Mouse (Mus musculus) CH12.LX (cell line): ENCODE results near the gene Map4k3. TPM values are rescaled to one million over a fixed set of nuclear protein-coding genes. Genes with fewer than 3 reads are reported as not detected.

Source experiments
- DNase-seq: peaks from one replicate; pipeline ENCODE4 v3.0.0-alpha.2; 2013; ENCODE audit errors: extremely low read depth
- H3K27ac ChIP-seq: 2 replicates; pipeline ENCODE4 v1.5.1; 2012; ENCODE audit warnings: low read depth, mild to moderate bottlenecking, control low read depth, moderate library complexity; ENCODE audit not compliant: insufficient read depth
- H3K27me3 ChIP-seq: replicated peaks from 2 replicates; pipeline ENCODE3; 2012; ENCODE audit warnings: inconsistent platforms
- H3K36me3 ChIP-seq, 2 experiments: replicated peaks in 1 of 2; 2 replicates each; pipeline versions ENCODE3 to v1.6.1; 2012; ENCODE audit warnings: inconsistent platforms in 1 of 2, low read length in 1 of 2, mild to moderate bottlenecking in 1 of 2, mixed read lengths in 1 of 2, moderate library complexity in 1 of 2; ENCODE audit not compliant: control insufficient read depth in 1 of 2, insufficient read depth in 1 of 2
- H3K4me1 ChIP-seq, 2 experiments: 2 replicates each; pipeline ENCODE4 v1.6.1; 2012; ENCODE audit warnings: inconsistent platforms in 1 of 2, moderate library complexity in 1 of 2; ENCODE audit not compliant: insufficient read depth in 2 of 2, control insufficient read depth in 1 of 2
- H3K4me2 ChIP-seq: 2 replicates; pipeline ENCODE4 v1.6.1; 2012; ENCODE audit warnings: low read depth, mild to moderate bottlenecking, control low read depth; ENCODE audit not compliant: poor library complexity, insufficient read depth, severe bottlenecking
- H3K4me3 ChIP-seq, 3 experiments: fragments of 150-350 bp in 1 of 3; sonication (generic) in 1 of 3; replicated peaks in 1 of 3; 2 replicates each; pipeline versions ENCODE3 to v1.5.1; 2011 to 2012; ENCODE audit warnings: low read depth in 2 of 3, low read length in 2 of 3, mild to moderate bottlenecking in 2 of 3, moderate library complexity in 2 of 3, control low read depth in 1 of 3, improper control_type of control experiment in 1 of 3, inconsistent platforms in 1 of 3, mixed read lengths in 1 of 3; ENCODE audit not compliant: poor library complexity in 1 of 3
- H3K79me2 ChIP-seq: replicated peaks from 2 replicates; pipeline ENCODE4 v1.6.1; 2012; ENCODE audit warnings: mild to moderate bottlenecking, moderate library complexity; ENCODE audit not compliant: control insufficient read depth, poor library complexity, insufficient read depth, severe bottlenecking; ENCODE audit errors: extremely low read depth
- H3K9ac ChIP-seq: 2 replicates; pipeline ENCODE4 v1.6.1; 2012; ENCODE audit warnings: low read depth, mild to moderate bottlenecking, control low read depth, moderate library complexity; ENCODE audit not compliant: insufficient read depth
- H3K9me3 ChIP-seq: replicated peaks from 2 replicates; pipeline ENCODE3; 2012; ENCODE audit warnings: low read length, inconsistent platforms, mixed read lengths
- BHLHE40 ChIP-seq: IDR thresholded peaks from 2 replicates; pipeline ENCODE4 v1.6.1; 2011; ENCODE audit warnings: mild to moderate bottlenecking, low read depth, low read length, improper control_type of control experiment
- CHD1 ChIP-seq: IDR thresholded peaks from 2 replicates; pipeline ENCODE4 v1.6.1; 2012; ENCODE audit warnings: low read depth, low read length, improper control_type of control experiment, inconsistent platforms
- CHD2 ChIP-seq: IDR thresholded peaks from 2 replicates; pipeline ENCODE4 v1.6.1; 2011; ENCODE audit warnings: low read length, improper control_type of control experiment
- E2F4 ChIP-seq: IDR thresholded peaks from 2 replicates; pipeline ENCODE4 v1.6.1; 2011; ENCODE audit warnings: low read depth, low read length, improper control_type of control experiment; ENCODE audit not compliant: insufficient replicate concordance
- ELF1 ChIP-seq: IDR thresholded peaks from 2 replicates; pipeline ENCODE4 v1.6.1; 2014; ENCODE audit warnings: low read depth, mild to moderate bottlenecking, inconsistent platforms, low read length, improper control_type of control experiment
- EP300 ChIP-seq: IDR thresholded peaks from 2 replicates; pipeline ENCODE4 v1.6.1; 2011; ENCODE audit warnings: low read length, improper control_type of control experiment
- ETS1 ChIP-seq: conservative IDR thresholded peaks from 2 replicates; pipeline ENCODE4 v1.6.1; 2012; ENCODE audit warnings: low read depth, mild to moderate bottlenecking, inconsistent platforms, low read length, improper control_type of control experiment, moderate library complexity
- GABPA ChIP-seq: IDR thresholded peaks from 2 replicates; pipeline ENCODE4 v1.6.1; 2012; ENCODE audit warnings: low read depth, low read length, improper control_type of control experiment, inconsistent platforms; ENCODE audit not compliant: insufficient replicate concordance
- HCFC1 ChIP-seq: IDR thresholded peaks from 2 replicates; pipeline ENCODE4 v1.6.1; 2012; ENCODE audit warnings: low read depth, mild to moderate bottlenecking, inconsistent platforms, low read length, improper control_type of control experiment
- IRF4 ChIP-seq: IDR thresholded peaks from 2 replicates; pipeline ENCODE4 v1.6.1; 2014; ENCODE audit warnings: low read depth, mild to moderate bottlenecking, inconsistent platforms, low read length, improper control_type of control experiment
- JUN ChIP-seq: IDR thresholded peaks from 2 replicates; pipeline ENCODE4 v1.6.1; 2011; ENCODE audit warnings: low read depth, mild to moderate bottlenecking, low read length, improper control_type of control experiment, moderate library complexity; ENCODE audit not compliant: insufficient read depth
- JUND ChIP-seq: conservative IDR thresholded peaks from 2 replicates; pipeline ENCODE4 v1.6.1; 2011; ENCODE audit warnings: low read depth, low read length, improper control_type of control experiment
- KAT2A ChIP-seq: IDR thresholded peaks from 2 replicates; pipeline ENCODE4 v1.6.1; 2012; ENCODE audit warnings: low read length, improper control_type of control experiment, inconsistent platforms; ENCODE audit not compliant: insufficient replicate concordance
- MAFK ChIP-seq: IDR thresholded peaks from 2 replicates; pipeline ENCODE4 v1.6.1; 2011; ENCODE audit warnings: low read length, improper control_type of control experiment; ENCODE audit not compliant: insufficient replicate concordance
- MEF2A ChIP-seq: IDR thresholded peaks from 2 replicates; pipeline ENCODE4 v1.6.1; 2014; ENCODE audit warnings: low read depth, mild to moderate bottlenecking, inconsistent platforms, low read length, improper control_type of control experiment, borderline replicate concordance
- MXI1 ChIP-seq: IDR thresholded peaks from 2 replicates; pipeline ENCODE4 v1.6.1; 2011; ENCODE audit warnings: mild to moderate bottlenecking, low read depth, low read length, improper control_type of control experiment
- NELFE ChIP-seq: IDR thresholded peaks from 2 replicates; pipeline ENCODE4 v1.6.1; 2011; ENCODE audit warnings: low read depth, low read length, improper control_type of control experiment
- NRF1 ChIP-seq: IDR thresholded peaks from 2 replicates; pipeline ENCODE4 v1.6.1; 2014; ENCODE audit warnings: low read depth, mild to moderate bottlenecking, inconsistent platforms, low read length, improper control_type of control experiment, moderate library complexity
- PAX5 ChIP-seq: IDR thresholded peaks from 2 replicates; pipeline ENCODE4 v1.6.1; 2012; ENCODE audit warnings: low read length, inconsistent platforms, mixed read lengths
- POLR2A ChIP-seq: IDR thresholded peaks from 2 replicates; pipeline ENCODE4 v1.6.1; 2011; ENCODE audit warnings: low read depth, mild to moderate bottlenecking, improper control_type of control experiment, low read length
- POLR2AphosphoS2 ChIP-seq: IDR thresholded peaks from 2 replicates; pipeline ENCODE4 v1.6.1; 2011; ENCODE audit warnings: low read depth, low read length, improper control_type of control experiment
- SIN3A ChIP-seq: IDR thresholded peaks from 2 replicates; pipeline ENCODE4 v1.6.1; 2012; ENCODE audit warnings: low read length, improper control_type of control experiment, inconsistent platforms
- SMC3 ChIP-seq: IDR thresholded peaks from 2 replicates; pipeline ENCODE4 v1.6.1; 2011; ENCODE audit warnings: low read depth, low read length, improper control_type of control experiment
- TCF12 ChIP-seq: IDR thresholded peaks from 2 replicates; pipeline ENCODE4 v1.6.1; 2014; ENCODE audit warnings: low read depth, mild to moderate bottlenecking, inconsistent platforms, low read length, improper control_type of control experiment
- UBTF ChIP-seq: IDR thresholded peaks from 2 replicates; pipeline ENCODE4 v1.6.1; 2012; ENCODE audit warnings: low read depth, mild to moderate bottlenecking, inconsistent platforms, low read length, improper control_type of control experiment, moderate library complexity
- USF1 ChIP-seq: IDR thresholded peaks from 2 replicates; pipeline ENCODE4 v1.6.1; 2014; ENCODE audit warnings: low read depth, mild to moderate bottlenecking, inconsistent platforms, low read length, improper control_type of control experiment
- USF2 ChIP-seq: conservative IDR thresholded peaks from 2 replicates; pipeline ENCODE4 v1.6.1; 2011; ENCODE audit warnings: low read depth, low read length, improper control_type of control experiment
- ZC3H11A ChIP-seq: IDR thresholded peaks from 2 replicates; pipeline ENCODE4 v1.6.1; 2012; ENCODE audit warnings: low read depth, mild to moderate bottlenecking, inconsistent platforms, low read length, improper control_type of control experiment
- ZKSCAN1 ChIP-seq: IDR thresholded peaks from 2 replicates; pipeline ENCODE4 v1.6.1; 2012; ENCODE audit warnings: low read depth, inconsistent platforms, low read length, improper control_type of control experiment, borderline replicate concordance
- ZNF384 ChIP-seq: IDR thresholded peaks from 2 replicates; pipeline ENCODE4 v1.6.1; 2012; ENCODE audit warnings: low read depth, low read length, improper control_type of control experiment, inconsistent platforms
- dilution Hi-C: fragments of 300-500 bp; cut with MboI; formaldehyde crosslinking; loops from 2 replicates; pipeline ENCODE4 v1.14.3; 2020; ENCODE audit warnings: low sequenced_read_pairs; ENCODE audit not compliant: extremely low pct_unique_long_range_greater_than_20kb, extremely low pct_ligation_motif_present
- in situ Hi-C: fragments of 300-500 bp; cut with MboI; formaldehyde crosslinking; loops from 3 replicates; pipeline ENCODE4 v1.14.3; 2019; ENCODE audit warnings: low sequenced_read_pairs, low pct_ligation_motif_present, low pct_unique_long_range_greater_than_20kb, mixed read lengths
- polyA plus RNA-seq: library from polyadenylated mRNA; unstranded; fragments of >175 nt; gene quantifications from 2 replicates; pipeline ENCODE4 v1.2.1, GENCODE M21; 2012; ENCODE audit warnings: low read depth; ENCODE audit not compliant: insufficient read length
- total RNA-seq, 2 experiments: library from RNA; depleted of rRNA; stranded (reverse); fragments of 300-350 nt in 1 of 2; fragments of >200 nt in 1 of 2; gene quantifications; 2 replicates each; pipeline ENCODE4 v1.2.3; 2012 to 2014

The Map4k3 gene
- total and polyA plus RNA-seq, 3 experiments: 2.7 to 4.3 (median 3.2) TPM

- dilution Hi-C loops (no loop called here), in situ Hi-C loops (loop anchor here (25.0 kb wide), 1 partner anchor 341 kb away; no protein-coding TSS in a partner anchor)
- Histone ChIP-seq H3K4me1 (no peaks in the 10 kb centered on the region), H3K9me3 (no peaks in the 10 kb centered on the region), H3K4me3 (no peak overlapping the region), H3K4me2 (no peak overlapping the region), H3K9ac (no peak overlapping the region), H3K36me3 (peaks cover 2 to 41% of the 10 kb centered on the region in 2 experiments), H3K27me3 (no peaks in the 10 kb centered on the region), H3K27ac (no peak overlapping the region), H3K79me2 (no peaks in the 10 kb centered on the region)
- no peak for DNase-seq
- no peak for TF ChIP-seq ZKSCAN1
- no peak for TF ChIP-seq ETS1
- TF ChIP-seq ZNF384: no peak
- no peak for TF ChIP-seq NRF1
- TF ChIP-seq USF2: no peak
- no peak for TF ChIP-seq JUND
- no peak for TF ChIP-seq PAX5
- no peak for TF ChIP-seq IRF4
- no peak for TF ChIP-seq ZC3H11A
- TF ChIP-seq POLR2A: no peak
- no peak for TF ChIP-seq E2F4
- no peak for TF ChIP-seq TCF12
- no peak for TF ChIP-seq JUN
- TF ChIP-seq CHD1: no peak
- no peak for TF ChIP-seq UBTF
- TF ChIP-seq EP300: no peak
- no peak for TF ChIP-seq ELF1
- TF ChIP-seq NELFE: no peak
These were observed 82.2 kb downstream of the Map4k3 start for GRCm38 (mm10) chr17:80646131-80646530.

DNA sequence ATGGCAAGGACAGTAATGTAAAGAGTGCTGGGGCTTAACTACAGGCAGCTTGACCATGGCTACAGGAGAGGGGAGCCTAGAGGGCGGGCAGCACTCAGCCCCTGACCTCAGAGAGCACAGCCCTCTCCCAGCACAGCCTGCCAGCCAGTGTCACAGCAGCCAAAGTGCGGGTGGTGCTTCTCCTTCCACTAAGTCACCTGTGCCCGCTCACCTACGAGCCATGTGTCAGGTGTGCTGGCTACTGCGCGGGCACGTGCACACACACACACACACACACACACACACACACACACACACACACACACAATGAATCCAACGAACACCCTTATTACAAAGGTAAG is 82.6 kb downstream of the Map4k3 start:
- H3K9ac ChIP-seq: no peak overlapping the region
- dilution Hi-C loops: no loop called here
- H3K79me2 ChIP-seq: no peaks in the 10 kb centered on the region
- peaks cover 2 to 41% of the 10 kb centered on the region in 2 experiments for H3K36me3 ChIP-seq
- DNase-seq: no peak
- H3K27ac ChIP-seq: no peak overlapping the region
- TF ChIP-seq HCFC1: no peak
- no peak for TF ChIP-seq JUND
- TF ChIP-seq ZNF384: no peak
- no peak for TF ChIP-seq JUN
- TF ChIP-seq NELFE: no peak
- no peak for TF ChIP-seq USF1
- no peak for TF ChIP-seq MAFK
- no peak for TF ChIP-seq KAT2A
- no peak for TF ChIP-seq MXI1
- TF ChIP-seq CHD2: no peak
- no peak for TF ChIP-seq E2F4
- TF ChIP-seq PAX5: no peak
- TF ChIP-seq POLR2AphosphoS2: no peak
- TF ChIP-seq ZKSCAN1: no peak
- no peak for TF ChIP-seq BHLHE40
- TF ChIP-seq SMC3: no peak
- TF ChIP-seq SIN3A: no peak
- no peak for TF ChIP-seq GABPA
- no peak for TF ChIP-seq POLR2A
- TF ChIP-seq MEF2A: no peak
- no peak overlapping the region for H3K4me3 ChIP-seq
- no peaks in the 10 kb centered on the region for H3K9me3 ChIP-seq
- H3K4me2 ChIP-seq: no peak overlapping the region
- no peaks in the 10 kb centered on the region for H3K4me1 ChIP-seq
- H3K27me3 ChIP-seq: no peaks in the 10 kb centered on the region
- in situ Hi-C loops: loop anchor here (25.0 kb wide), 1 partner anchor 342 kb away; no protein-coding TSS in a partner anchor
